Mouse (Mus musculus): ENCODE data around the gene Wiz. TPM values are rescaled to one million over a fixed set of nuclear protein-coding genes. Genes with fewer than 3 reads are reported as not detected.

The Wiz gene
- total and polyA plus RNA-seq, 3 experiments, result 1.2 to 25.4 (median 4.4) TPM

DNA sequence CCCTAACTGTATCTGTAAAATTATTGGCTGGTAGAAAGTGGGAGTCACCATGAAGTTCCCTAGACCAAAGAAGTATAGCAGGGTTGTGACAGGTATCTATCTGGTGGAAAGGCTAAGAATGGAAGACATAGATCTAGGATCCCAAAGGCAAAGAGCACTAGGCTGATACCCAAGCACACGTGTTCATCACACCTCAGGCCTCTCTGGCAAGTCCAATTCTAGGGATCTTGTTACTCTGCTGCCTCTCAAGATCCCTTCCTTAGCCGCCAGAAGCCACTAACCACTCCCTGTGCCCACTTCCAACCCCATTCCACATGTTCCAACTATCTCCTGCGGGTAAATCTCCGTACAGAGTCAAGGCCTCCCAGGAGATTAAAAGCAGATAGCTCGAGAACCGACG is 69.3 kb downstream of the Wiz start:
- DNase-seq (ENCODE audit: extremely low read depth), result peak; percentile 19
- dilution Hi-C loops (cut with MboI; ENCODE audit: extremely low pct_ligation_motif_present, extremely low pct_unique_long_range_greater_than_20kb, low sequenced_read_pairs), result no loop called here
- Histone ChIP-seq H3K27me3 (replicated peaks) (no peaks in the 10 kb centered on the region), H3K79me2 (replicated peaks; ENCODE audit: control insufficient read depth, extremely low read depth, insufficient read depth, poor library complexity, severe bottlenecking) (peaks cover 42% of the 10 kb centered on the region), H3K27ac (ENCODE audit: insufficient read depth, low read depth) (peak overlapping the region; percentile 84; the same call in 1 of the 2 replicates), H3K9me3 (replicated peaks; ENCODE audit: low read length) (no peaks in the 10 kb centered on the region), H3K36me3 (replicated peaks in 1 of 2; ENCODE audit: control insufficient read depth in 1 of 2, insufficient read depth in 1 of 2, low read length in 1 of 2) (peaks cover 31 to 56% of the 10 kb centered on the region in 2 experiments), H3K4me3 (replicated peaks in 1 of 3; ENCODE audit: low read depth in 2 of 3, low read length in 2 of 3, poor library complexity in 1 of 3) (peak overlapping the region; percentile 79 to 82 (median 79)), H3K4me2 (ENCODE audit: insufficient read depth, low read depth, poor library complexity, severe bottlenecking) (peak overlapping the region; percentile 73), H3K4me1 (ENCODE audit: control insufficient read depth in 1 of 2, insufficient read depth in 2 of 2) (peaks cover 5 to 22% of the 10 kb centered on the region in 2 experiments; a peak in 3 of 4 replicates), H3K9ac (ENCODE audit: insufficient read depth, low read depth) (peak overlapping the region; percentile 93)
- in situ Hi-C loops (cut with MboI; ENCODE audit: low pct_ligation_motif_present, low pct_unique_long_range_greater_than_20kb, low sequenced_read_pairs), result no loop called here
- TF ChIP-seq MAFK (IDR thresholded peaks at IDR 0.05; ENCODE audit: insufficient replicate concordance, low read length) (no peak), MAX (IDR thresholded peaks at IDR 0.05; ENCODE audit: low read length) (peak; percentile 79)

DNA sequence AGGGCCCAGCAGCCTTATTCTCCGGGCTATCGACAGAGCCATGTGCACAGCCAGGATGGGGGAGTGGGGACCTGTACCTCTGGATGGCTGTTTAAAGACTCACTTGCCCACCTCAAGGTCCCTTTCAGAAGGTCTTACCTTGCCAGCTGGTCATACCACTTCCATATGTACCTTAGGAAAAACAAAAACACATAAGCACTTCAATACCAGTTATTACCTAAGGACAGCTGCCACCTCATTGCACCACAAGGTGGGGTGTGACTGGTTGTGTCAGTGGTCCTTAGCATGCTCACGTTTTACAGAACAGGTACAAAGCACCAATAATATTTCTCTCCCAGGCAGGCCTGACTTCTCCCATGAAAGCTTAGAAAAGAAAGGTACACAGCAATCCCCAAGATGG is 71.5 kb downstream of the Wiz start:
- DNase-seq (ENCODE audit: extremely low read depth), result no peak
- peaks cover 5 to 22% of the 10 kb centered on the region in 2 experiments; a peak in 3 of 4 replicates for H3K4me1 ChIP-seq (ENCODE audit: control insufficient read depth in 1 of 2, insufficient read depth in 2 of 2)
- H3K27ac ChIP-seq (ENCODE audit: insufficient read depth, low read depth), result no peak overlapping the region
- no peaks in the 10 kb centered on the region for H3K27me3 ChIP-seq (replicated peaks)
- dilution Hi-C loops (cut with MboI; ENCODE audit: extremely low pct_ligation_motif_present, extremely low pct_unique_long_range_greater_than_20kb, low sequenced_read_pairs), result no loop called here
- in situ Hi-C loops (cut with MboI; ENCODE audit: low pct_ligation_motif_present, low pct_unique_long_range_greater_than_20kb, low sequenced_read_pairs), result no loop called here
- TF ChIP-seq E2F4 (IDR thresholded peaks at IDR 0.05; ENCODE audit: insufficient replicate concordance, low read depth, low read length), result no peak
- TF ChIP-seq RAD21 (IDR thresholded peaks at IDR 0.05; ENCODE audit: low read depth, low read length), result no peak
- no peak for TF ChIP-seq GABPA (IDR thresholded peaks at IDR 0.05; ENCODE audit: insufficient replicate concordance, low read depth, low read length)
- TF ChIP-seq HCFC1 (IDR thresholded peaks at IDR 0.05; ENCODE audit: low read depth, low read length), result no peak
- TF ChIP-seq RCOR1 (conservative IDR thresholded peaks at IDR 0.05; ENCODE audit: low read depth, low read length), result no peak
- TF ChIP-seq CHD2 (IDR thresholded peaks at IDR 0.05; ENCODE audit: low read length), result no peak
- TF ChIP-seq MAX (IDR thresholded peaks at IDR 0.05; ENCODE audit: low read length), result no peak
- no peak for TF ChIP-seq ZC3H11A (IDR thresholded peaks at IDR 0.05; ENCODE audit: low read depth, low read length)
- TF ChIP-seq JUN (IDR thresholded peaks at IDR 0.05; ENCODE audit: insufficient read depth, low read depth, low read length), result no peak
- TF ChIP-seq SIN3A (IDR thresholded peaks at IDR 0.05; ENCODE audit: low read length), result no peak
- no peak for TF ChIP-seq ZNF384 (IDR thresholded peaks at IDR 0.05; ENCODE audit: low read depth, low read length)
- TF ChIP-seq NRF1 (IDR thresholded peaks at IDR 0.05; ENCODE audit: low read depth, low read length), result no peak
- no peak for TF ChIP-seq MAFK (IDR thresholded peaks at IDR 0.05; ENCODE audit: insufficient replicate concordance, low read length)
- no peak for TF ChIP-seq UBTF (IDR thresholded peaks at IDR 0.05; ENCODE audit: low read depth, low read length)
- no peak for TF ChIP-seq POLR2AphosphoS2 (IDR thresholded peaks at IDR 0.05; ENCODE audit: low read depth, low read length)
- TF ChIP-seq JUND (conservative IDR thresholded peaks at IDR 0.05; ENCODE audit: low read depth, low read length), result no peak
- H3K9me3 ChIP-seq (replicated peaks; ENCODE audit: low read length), result no peaks in the 10 kb centered on the region
- peaks cover 49 to 63% of the 10 kb centered on the region in 2 experiments for H3K36me3 ChIP-seq (replicated peaks in 1 of 2; ENCODE audit: control insufficient read depth in 1 of 2, insufficient read depth in 1 of 2, low read length in 1 of 2)
- no peak overlapping the region for H3K9ac ChIP-seq (ENCODE audit: insufficient read depth, low read depth)
- H3K4me3 ChIP-seq (replicated peaks in 1 of 3; ENCODE audit: low read depth in 2 of 3, low read length in 2 of 3, poor library complexity in 1 of 3), result no peak overlapping the region
- H3K4me2 ChIP-seq (ENCODE audit: insufficient read depth, low read depth, poor library complexity, severe bottlenecking), result no peak overlapping the region
- peaks cover 42% of the 10 kb centered on the region for H3K79me2 ChIP-seq (replicated peaks; ENCODE audit: control insufficient read depth, extremely low read depth, insufficient read depth, poor library complexity, severe bottlenecking)

All from CH12.LX (cell line).